Mouse (Mus musculus) gonadal fat pad, adult 2 months (tissue): Measurements from ENCODE around the gene Tmem175. TPM values are rescaled to one million over a fixed set of nuclear protein-coding genes. Genes with fewer than 3 reads are reported as not detected.

Source experiments
- DNase-seq: peaks from one replicate; pipeline ENCODE4 v3.0.0-alpha.2; 2012; ENCODE audit warnings: low read depth
- polyA plus RNA-seq: library from polyadenylated mRNA; depleted of rRNA; stranded (reverse); fragments of >200 nt; gene quantifications from 2 replicates; pipeline ENCODE4 v1.2.3, GENCODE M21; 2012; rRNA removed

Gene Tmem175
- polyA plus RNA-seq, 1 experiment, result 55.5 TPM

DNA sequence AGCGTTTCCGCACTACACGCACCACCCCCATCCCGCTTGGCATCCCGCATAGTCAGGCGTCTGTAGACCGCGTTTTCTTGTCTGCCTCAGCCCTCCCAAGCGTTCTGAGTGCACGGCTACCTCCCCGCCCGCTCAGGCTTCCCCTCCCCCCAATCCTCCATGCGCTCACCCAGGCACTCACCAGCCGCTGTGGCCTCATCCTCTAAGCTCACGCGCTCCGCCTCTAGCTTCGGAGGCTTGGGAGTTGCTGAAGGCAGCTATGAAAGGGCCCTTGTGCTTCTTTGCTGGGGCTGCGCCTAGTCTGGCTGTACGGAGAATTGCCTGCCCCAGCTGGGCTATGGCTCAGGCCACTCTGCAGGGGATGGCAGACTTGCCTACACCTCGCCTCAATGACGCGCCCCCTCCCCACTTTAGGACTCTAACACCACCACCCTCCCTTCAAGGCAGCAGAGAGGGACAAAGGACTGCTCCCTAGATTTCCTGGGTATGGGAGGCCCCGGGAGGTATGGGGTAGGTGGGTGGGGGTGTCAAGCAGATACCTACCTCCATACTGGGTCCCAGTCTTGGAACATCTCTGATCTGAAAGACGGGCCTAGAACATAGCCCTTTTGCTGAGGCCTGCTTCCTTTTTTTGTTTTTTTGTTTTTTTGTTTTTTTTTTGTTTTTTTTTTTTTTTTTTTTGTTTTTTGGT, 48.2 kb downstream of the Tmem175 start:
- DNase-seq, result no peak

DNA sequence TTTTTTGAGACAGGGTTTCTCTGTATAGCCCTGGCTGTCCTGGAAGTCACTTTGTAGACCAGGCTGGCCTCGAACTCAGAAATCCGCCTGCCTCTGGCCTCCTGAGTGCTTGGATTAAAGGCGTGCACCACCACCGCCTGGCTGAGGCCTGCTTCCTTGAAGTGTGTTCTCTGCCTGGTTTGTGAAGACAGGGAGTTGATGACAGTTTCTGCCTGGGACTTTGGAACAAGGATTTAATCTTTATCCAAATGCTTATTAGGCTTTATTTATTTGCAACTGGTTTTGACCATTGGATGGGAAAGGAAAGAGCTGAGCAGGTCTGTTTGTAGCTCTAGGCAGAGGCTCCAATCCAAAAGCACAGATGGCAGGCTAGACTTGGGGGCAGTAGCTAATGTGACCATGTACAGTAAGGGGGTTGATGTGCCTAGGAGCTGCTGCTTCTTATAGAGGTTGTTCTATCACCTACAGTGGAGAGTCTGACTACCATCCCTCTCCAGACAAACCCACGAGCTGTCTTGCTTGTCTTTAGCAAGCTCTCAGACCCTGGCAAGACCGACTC, 48.8 kb downstream of the Tmem175 start:
- no peak for DNase-seq

DNA sequence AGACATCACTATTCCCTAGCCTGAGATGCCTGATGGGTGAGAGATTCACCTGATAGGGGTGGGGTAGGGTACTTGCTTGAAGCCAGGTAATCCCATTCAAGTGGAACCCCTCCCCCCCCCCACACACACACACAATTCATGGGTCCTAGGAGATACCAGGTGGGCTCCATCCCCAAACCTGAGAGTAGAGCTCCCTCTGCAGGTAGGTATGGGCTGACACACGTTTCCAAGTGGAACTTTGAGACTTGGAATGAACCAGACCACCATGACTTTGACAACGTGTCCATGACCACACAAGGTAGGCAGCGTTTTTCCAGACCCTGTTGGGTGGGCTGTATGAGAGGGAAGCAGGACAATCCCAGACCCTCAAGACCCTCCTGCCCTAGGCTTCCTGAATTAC, 50.3 kb downstream of the Tmem175 start:
- no peak for DNase-seq

DNA sequence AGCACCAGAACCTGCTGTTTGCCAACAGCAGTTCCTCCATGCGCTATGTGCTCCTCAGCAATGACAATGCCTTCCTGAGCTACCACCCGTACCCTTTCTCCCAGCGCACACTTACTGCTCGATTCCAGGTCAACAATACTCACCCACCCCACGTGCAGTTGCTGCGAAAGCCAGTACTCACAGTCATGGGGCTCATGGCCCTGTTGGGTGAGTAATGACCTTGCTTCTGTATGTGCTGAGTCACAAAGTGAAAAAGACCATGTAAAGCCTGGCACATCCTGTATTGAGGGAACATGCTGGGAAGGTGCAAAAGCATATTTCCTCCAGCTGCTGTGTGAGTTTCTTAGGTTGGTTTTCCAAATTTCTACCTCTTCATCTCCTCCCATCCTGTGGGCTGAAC, 51.3 kb downstream of the Tmem175 start:
- DNase-seq, result no peak

DNA sequence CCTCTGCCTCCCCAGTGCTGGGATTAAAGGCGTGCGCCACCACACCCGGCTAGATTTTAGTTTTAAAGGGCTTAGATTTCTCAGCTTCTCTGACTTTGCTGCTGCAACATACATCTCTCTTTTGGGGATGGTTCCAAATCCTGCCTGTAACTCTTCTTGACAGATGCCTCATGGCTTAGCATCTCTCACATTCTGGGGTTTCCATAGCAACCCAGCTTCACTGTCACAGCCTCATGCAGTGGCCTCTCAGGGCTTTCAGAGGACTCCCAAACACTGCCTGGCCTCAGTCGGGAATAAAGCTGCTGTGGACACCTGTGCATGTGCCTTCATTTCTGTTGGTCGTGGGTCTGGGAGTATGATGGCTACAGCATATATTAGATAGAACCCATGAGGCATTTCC, 59.5 kb downstream of the Tmem175 start:
- DNase-seq, result no peak

DNA sequence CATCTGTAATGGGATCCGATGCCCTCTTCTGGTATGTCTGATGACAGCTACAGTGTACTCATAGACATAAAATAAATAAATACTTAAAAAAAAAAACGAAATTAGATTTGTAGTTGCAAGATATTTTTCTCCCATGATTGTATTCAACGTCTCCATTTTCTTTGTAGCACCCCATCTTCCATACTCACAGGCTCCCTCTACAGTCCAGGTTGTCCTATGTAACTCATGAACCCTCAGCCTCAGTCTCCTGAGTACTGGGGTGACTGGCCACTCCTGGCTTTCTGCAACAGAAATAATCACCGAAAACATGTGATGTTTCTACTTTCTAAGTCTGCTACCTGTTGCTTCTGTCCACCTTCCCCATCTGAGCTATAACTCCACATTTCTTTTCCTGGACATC, 61.6 kb downstream of the Tmem175 start:
- no peak for DNase-seq

DNA sequence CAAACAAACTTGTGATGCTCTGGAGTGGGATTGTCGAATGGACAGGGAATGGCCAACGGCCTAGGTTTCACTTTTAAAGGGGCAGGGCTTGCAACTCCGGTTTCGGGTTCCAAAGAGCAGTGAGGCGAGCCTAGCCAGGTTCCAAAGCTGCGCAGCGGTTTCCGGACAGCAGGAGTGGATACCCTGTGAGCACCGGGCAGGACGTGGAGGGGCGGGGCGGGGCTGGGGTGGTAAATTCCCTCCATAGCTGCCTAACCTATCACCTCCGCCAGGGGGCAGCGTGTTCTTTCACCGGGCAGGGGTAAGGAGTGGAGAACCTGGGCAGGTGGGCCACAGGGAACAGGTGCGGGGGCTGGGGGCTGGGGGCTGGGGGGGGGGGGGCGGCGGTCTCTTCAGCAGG, 62.7 kb downstream of the Tmem175 start, which contains the start of gene Fgfrl1:
Gene Fgfrl1 (plus strand): TSS at position 112 of the 400 bp plus-strand sequence.
- DNase-seq, result no peak

DNA sequence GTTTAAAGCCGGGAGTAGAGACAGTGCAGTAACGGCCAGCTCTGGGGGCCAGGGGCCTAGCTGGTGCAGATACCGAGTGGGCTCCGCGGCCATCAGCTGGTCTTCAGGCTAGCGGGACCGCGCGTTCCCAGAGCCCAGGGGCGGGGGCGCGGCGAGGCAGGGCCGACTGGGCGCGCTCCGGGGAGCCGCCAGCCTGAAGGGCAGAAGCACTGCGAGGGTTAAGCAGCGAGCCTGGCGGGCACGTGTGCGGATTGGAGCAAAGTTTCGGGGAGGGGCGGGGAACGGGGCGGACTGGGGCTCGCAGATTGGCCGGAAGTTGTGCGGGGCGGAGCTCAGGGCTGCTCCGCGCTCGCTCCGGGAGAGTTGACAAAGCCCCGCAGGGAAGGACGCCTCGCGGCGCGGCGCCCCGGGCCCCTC, 64.3 kb downstream of the Tmem175 start:
- DNase-seq, result no peak

DNA sequence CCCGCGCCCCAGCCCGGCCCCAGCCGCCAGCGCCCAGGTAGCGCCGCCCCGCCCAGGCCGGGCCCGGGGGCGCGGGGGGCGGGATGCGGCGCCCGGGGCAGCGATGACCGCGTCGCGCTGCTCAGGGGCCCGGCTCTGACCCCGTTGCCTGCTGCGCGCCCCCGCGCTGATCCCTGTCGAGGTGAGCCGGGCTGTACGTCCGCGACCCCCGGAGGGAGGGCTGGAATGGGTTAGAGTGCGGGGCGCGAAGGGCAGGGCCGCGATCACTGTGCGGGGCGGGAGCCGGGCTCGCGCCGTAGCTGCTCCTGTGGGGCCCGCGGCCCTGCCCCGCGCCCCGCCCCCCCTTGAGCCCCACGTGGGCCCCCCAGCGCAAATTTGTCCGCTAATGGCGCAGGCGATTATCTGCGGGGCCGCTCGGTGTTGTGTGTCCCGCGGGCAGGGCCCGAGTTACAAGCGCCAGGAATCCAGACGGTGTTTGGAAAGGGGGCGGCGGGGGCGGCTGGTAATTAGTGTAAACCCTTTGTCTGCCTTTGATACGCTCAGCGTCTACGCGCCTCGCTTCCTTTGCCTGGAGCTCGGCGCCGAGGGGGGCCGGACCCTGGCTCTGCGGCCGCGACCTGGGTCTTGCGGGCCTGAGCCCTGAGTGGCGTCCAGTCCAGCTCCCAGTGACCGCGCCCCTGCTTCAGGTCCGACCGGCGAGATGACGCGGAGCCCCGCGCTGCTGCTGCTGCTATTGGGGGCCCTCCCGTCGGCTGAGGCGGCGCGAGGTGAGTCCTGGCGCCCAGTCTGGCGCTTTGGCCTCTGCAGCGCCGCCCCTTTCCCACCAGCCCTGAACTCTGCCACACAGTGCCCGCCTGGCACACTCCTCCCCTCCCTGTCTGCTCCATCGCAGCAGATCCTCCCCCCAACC, 65.0 kb downstream of the Tmem175 start:
- DNase-seq, result no peak

DNA sequence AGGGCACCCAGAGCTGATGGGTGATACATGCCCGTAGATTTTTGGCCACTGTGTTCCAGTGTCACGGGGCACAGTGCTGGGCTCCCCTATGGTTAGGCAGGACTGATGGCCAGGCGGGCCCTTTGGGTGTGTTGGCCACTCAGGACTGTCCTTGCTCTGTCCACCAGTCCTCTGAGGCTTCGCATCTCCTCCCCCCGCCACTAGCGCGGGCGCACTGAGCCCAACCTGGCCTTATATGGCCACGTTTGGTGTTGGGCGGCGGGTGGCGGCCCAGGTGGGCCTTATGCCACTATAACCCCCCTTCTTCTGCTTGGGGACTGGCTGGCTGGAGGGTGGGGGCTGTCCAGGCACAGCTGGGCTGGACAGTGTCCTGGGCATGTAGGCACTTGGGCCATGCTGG, 66.3 kb downstream of the Tmem175 start:
- DNase-seq, result no peak

DNA sequence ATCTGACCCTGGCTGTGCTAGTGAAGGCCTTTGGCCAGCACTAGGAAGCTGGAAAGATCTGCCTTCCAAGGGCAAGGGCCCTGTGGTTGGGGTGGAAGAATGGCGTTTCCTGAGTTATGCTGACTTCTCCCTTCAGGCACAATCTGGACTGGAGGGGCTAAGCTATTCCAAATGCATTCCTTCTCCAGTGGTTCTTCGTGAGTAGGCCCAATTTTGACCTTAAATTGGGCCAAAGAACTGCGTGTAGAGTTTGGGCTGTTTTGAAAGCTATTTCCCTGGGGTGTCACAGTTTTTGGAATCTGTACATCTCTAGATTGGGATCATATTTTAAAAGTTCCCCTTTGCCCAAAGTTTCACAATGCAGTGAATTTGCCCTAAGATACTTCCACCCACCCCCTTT, 67.0 kb downstream of the Tmem175 start:
- no peak for DNase-seq

DNA sequence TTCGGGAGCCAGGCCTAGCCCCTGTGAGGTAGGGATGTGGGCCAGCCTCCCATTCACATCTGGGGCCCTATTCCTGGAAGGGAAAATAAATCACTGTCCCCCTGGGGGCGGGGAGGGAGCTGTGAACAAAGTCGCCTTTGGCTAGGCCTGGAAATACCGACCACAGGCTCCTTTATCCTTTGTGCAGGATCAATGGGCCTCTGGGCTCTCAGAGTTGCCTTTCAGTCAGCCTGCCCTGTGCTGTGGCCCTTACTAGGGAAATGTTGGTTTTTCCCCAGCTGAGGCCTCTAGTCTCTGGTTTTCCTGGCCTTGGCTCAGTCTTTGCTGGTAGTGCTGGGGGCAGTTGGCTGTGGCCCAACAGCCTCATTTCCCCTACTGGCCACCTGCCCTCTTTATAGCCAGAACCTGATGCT, 67.8 kb downstream of the Tmem175 start:
- DNase-seq, result no peak

Other genes with a start within 250 kb of the Tmem175 start
- gene Pde6b, start 241.4 kb upstream of the Tmem175 start, polyA plus RNA-seq, result 0.05 TPM in 2 replicates
- gene Atp5k, start 195.3 kb upstream of the Tmem175 start, polyA plus RNA-seq, result 45.6 and 59.4 TPM in 2 replicates
- gene Mfsd7a, start 180.9 kb upstream of the Tmem175 start, polyA plus RNA-seq, result 8.4 and 14.0 TPM in 2 replicates
- 8.3 and 8.7 TPM in 2 replicates for gene Pcgf3, start 168.5 kb upstream of the Tmem175 start, polyA plus RNA-seq
- 0.13 and 0.20 TPM in 2 replicates for gene Cplx1, start 79.7 kb upstream of the Tmem175 start, polyA plus RNA-seq
- 75.0 and 80.5 TPM in 2 replicates for gene Gak, start within 50 bp of the Tmem175 start, polyA plus RNA-seq
- gene Idua, start 30.6 kb downstream of the Tmem175 start, polyA plus RNA-seq, result 19.6 and 28.3 TPM in 2 replicates
- 20.8 and 22.1 TPM in 2 replicates for gene Dgkq, start 39.9 kb downstream of the Tmem175 start, polyA plus RNA-seq
- 0.25 and 0.26 TPM in 2 replicates for gene Slc26a1, start 45.8 kb downstream of the Tmem175 start, polyA plus RNA-seq
- 189 and 225 TPM in 2 replicates for gene Fgfrl1, start 62.6 kb downstream of the Tmem175 start, polyA plus RNA-seq
- gene Rnf212, start 145.2 kb downstream of the Tmem175 start, polyA plus RNA-seq, result not detected in 2 replicates
- gene Tmed11, start 165.6 kb downstream of the Tmem175 start, polyA plus RNA-seq, result not detected in 2 replicates
- gene Vmn2r8, start 179.1 kb downstream of the Tmem175 start, polyA plus RNA-seq, result not detected in 2 replicates
- gene Vmn2r9, start 222.8 kb downstream of the Tmem175 start, polyA plus RNA-seq, result not detected in 2 replicates